Mouse (Mus musculus) cerebellum, postnatal 36 days (tissue): Measurements from ENCODE around the gene Tmem108.
A peak's percentile ranks its signal among the peaks of the same experiment; 100 is the strongest.

Source experiments
- DNase-seq, 2 experiments: peaks; one replicate each; pipeline ENCODE4 v3.0.0; 2021 to 2022; ENCODE audit warnings: mixed read lengths in 2 of 2

The Tmem108 gene

GRCm38 (mm10) chr9:103761647-103762084, at the start of gene Tmem108:
Gene Tmem108, minus strand, starts transcription at chr9:103761837.
- DNase-seq = peak; percentile 93 to 97

GRCm38 (mm10) chr9:103789029-103789428, 27.4 kb upstream of the Tmem108 start:
- DNase-seq = no peak

- DNase-seq = no peak
Observed at GRCm38 (mm10) chr9:103784156-103784555, 22.5 kb upstream of the Tmem108 start.

GRCm38 (mm10) chr9:103783276-103783675, 21.6 kb upstream of the Tmem108 start:
- DNase-seq = no peak

GRCm38 (mm10) chr9:103782306-103782705, 20.7 kb upstream of the Tmem108 start:
- no peak for DNase-seq

GRCm38 (mm10) chr9:103781407-103781806, 19.8 kb upstream of the Tmem108 start:
- DNase-seq = no peak

- DNase-seq = no peak
Observed at GRCm38 (mm10) chr9:103780598-103780997, 19.0 kb upstream of the Tmem108 start.

- DNase-seq = no peak
Observed at GRCm38 (mm10) chr9:103778185-103778584, 16.5 kb upstream of the Tmem108 start.

- DNase-seq = no peak
Observed at GRCm38 (mm10) chr9:103761151-103761571, 476 bp downstream of the Tmem108 start.

- no peak for DNase-seq
Observed at GRCm38 (mm10) chr9:103760356-103760755, 1.3 kb downstream of the Tmem108 start.

- no peak for DNase-seq
Observed at GRCm38 (mm10) chr9:103759829-103760228, 1.8 kb downstream of the Tmem108 start.

- DNase-seq = peak; percentile 86 to 95
Observed at GRCm38 (mm10) chr9:103758930-103759695, 2.5 kb downstream of the Tmem108 start.

- DNase-seq = no peak
Observed at GRCm38 (mm10) chr9:103758246-103758645, 3.4 kb downstream of the Tmem108 start.

GRCm38 (mm10) chr9:103752618-103753017, 9.0 kb downstream of the Tmem108 start:
- no peak for DNase-seq

GRCm38 (mm10) chr9:103751568-103751967, 10.1 kb downstream of the Tmem108 start:
- no peak for DNase-seq

- DNase-seq = no peak
Observed at GRCm38 (mm10) chr9:103750491-103750890, 11.1 kb downstream of the Tmem108 start.

GRCm38 (mm10) chr9:103746598-103746997, 15.0 kb downstream of the Tmem108 start:
- no peak for DNase-seq

GRCm38 (mm10) chr9:103740145-103740544, 21.5 kb downstream of the Tmem108 start:
- DNase-seq = no peak

- no peak for DNase-seq
Observed at GRCm38 (mm10) chr9:103739062-103739461, 22.6 kb downstream of the Tmem108 start.

- DNase-seq = no peak
Observed at GRCm38 (mm10) chr9:103729716-103730115, 31.9 kb downstream of the Tmem108 start.

GRCm38 (mm10) chr9:103726751-103727462, 34.7 kb downstream of the Tmem108 start:
- DNase-seq = no peak

- DNase-seq = no peak
Observed at GRCm38 (mm10) chr9:103725497-103725896, 36.1 kb downstream of the Tmem108 start.

GRCm38 (mm10) chr9:103721486-103721885, 40.2 kb downstream of the Tmem108 start:
- peak; percentile 38 to 43 for DNase-seq

GRCm38 (mm10) chr9:103721081-103721480, 40.6 kb downstream of the Tmem108 start:
- peak; percentile 54 to 59 for DNase-seq
